Mouse (Mus musculus) spleen, adult 2 months (tissue): ENCODE results near the gene Gm16181. TPM values are rescaled to one million over a fixed set of nuclear protein-coding genes. Genes with fewer than 3 reads are reported as not detected.

Experiments used
- DNase-seq, 2 experiments: peaks; one replicate each; pipeline versions ENCODE4 v3.0.0 to v3.0.0-alpha.2; 2012 to 2021; ENCODE audit warnings: low spot score in 2 of 2, low read depth in 1 of 2
- H3K27ac ChIP-seq: fragments of 200-500 bp; 2 replicates; pipeline ENCODE4 v1.5.1; 2012; ENCODE audit warnings: low read length, inconsistent platforms; ENCODE audit not compliant: insufficient read depth
- H3K27me3 ChIP-seq: fragments of 200-500 bp; 2 replicates; pipeline ENCODE4 v1.6.1; 2012; ENCODE audit warnings: mild to moderate bottlenecking, moderate library complexity, low read length, inconsistent platforms; ENCODE audit not compliant: control insufficient read depth, insufficient read depth
- H3K36me3 ChIP-seq: fragments of 200-500 bp; 2 replicates; pipeline ENCODE4 v1.6.1; 2012; ENCODE audit warnings: mild to moderate bottlenecking, low read length, inconsistent platforms; ENCODE audit not compliant: control insufficient read depth, insufficient read depth
- H3K4me1 ChIP-seq: fragments of 200-500 bp; 2 replicates; pipeline ENCODE4 v1.6.1; 2011; ENCODE audit warnings: inconsistent platforms; ENCODE audit not compliant: control insufficient read depth, insufficient read depth, insufficient read length
- H3K4me3 ChIP-seq: fragments of 200-500 bp; 2 replicates; pipeline ENCODE4 v1.5.1; 2011; ENCODE audit warnings: mild to moderate bottlenecking, inconsistent platforms; ENCODE audit not compliant: insufficient read depth, insufficient read length; ENCODE audit errors: extremely low read depth
- CTCF ChIP-seq: fragments of 200-500 bp; IDR thresholded peaks from 2 replicates; pipeline ENCODE4 v1.5.1; 2011; ENCODE audit warnings: mild to moderate bottlenecking, inconsistent platforms; ENCODE audit not compliant: insufficient read depth, insufficient read length, insufficient replicate concordance; ENCODE audit errors: extremely low read depth
- POLR2A ChIP-seq: fragments of 200-500 bp; IDR thresholded peaks from 2 replicates; pipeline ENCODE4 v1.6.1; 2011; ENCODE audit warnings: low read depth, low read length, inconsistent platforms
- whole genome bisulfite sequencing: fragments of 180-500 bp; shearing (Covaris S2); methylation state at CpG from one replicate; pipeline ENCODE4 v1.1.7; 2018; 5-methylcytosine and 5-hydroxymethylcytosine counted together
- polyA plus RNA-seq: library from polyadenylated mRNA; depleted of rRNA; stranded (reverse); fragments of >200 nt; gene quantifications from 2 replicates; pipeline ENCODE4 v1.2.3, GENCODE M21; 2012

The Gm16181 gene
- polyA plus RNA-seq, 1 experiment = 0.34 TPM

GRCm38 (mm10) chr17:35258492-35259478 lies 38.2 kb downstream of the Gm16181 start:
- peak overlapping the region; percentile 98 for H3K27ac ChIP-seq
- TF ChIP-seq CTCF = peak; percentile 8; the same call in 1 of the 2 replicates
- peak; percentile 19; the same call in 1 of the 2 replicates for TF ChIP-seq POLR2A
- peak overlapping the region; percentile 18; the same call in 1 of the 2 replicates for H3K4me3 ChIP-seq
- peaks cover 16% of the 10 kb centered on the region; the same call in 1 of the 2 replicates for H3K4me1 ChIP-seq
- H3K27me3 ChIP-seq = no peaks in the 10 kb centered on the region
- peaks cover 6% of the 10 kb centered on the region for H3K36me3 ChIP-seq
- DNase-seq = peak; percentile 90 to 94
- 27% methylated on average over 14 of the region's 14 CpGs for WGBS

GRCm38 (mm10) chr17:35259621-35260020 lies 39.0 kb downstream of the Gm16181 start:
- no peak for DNase-seq
- 87% methylated on average over 4 of the region's 4 CpGs for WGBS
- TF ChIP-seq CTCF (no peak), POLR2A (no peak)
- Histone ChIP-seq H3K36me3 (peaks cover 9% of the 10 kb centered on the region), H3K27ac (peak overlapping the region; percentile 98), H3K27me3 (no peaks in the 10 kb centered on the region), H3K4me3 (no peak overlapping the region), H3K4me1 (peaks cover 16% of the 10 kb centered on the region; the same call in 1 of the 2 replicates)

GRCm38 (mm10) chr17:35261651-35262050 lies 41.0 kb downstream of the Gm16181 start:
- Histone ChIP-seq H3K4me1 (peaks cover 23% of the 10 kb centered on the region; the same call in 1 of the 2 replicates), H3K4me3 (no peak overlapping the region), H3K27me3 (no peaks in the 10 kb centered on the region), H3K36me3 (peaks cover 21% of the 10 kb centered on the region), H3K27ac (peak overlapping the region; percentile 97)
- WGBS = 94% methylated on average over 13 of the region's 13 CpGs
- no peak for TF ChIP-seq POLR2A
- TF ChIP-seq CTCF = no peak
- DNase-seq = no peak

GRCm38 (mm10) chr17:35262664-35263522 lies 42.3 kb downstream of the Gm16181 start, which contains the start of gene H2-D1:
TSS of gene H2-D1 (plus strand) at chr17:35262730.
- TF ChIP-seq CTCF (no peak), POLR2A (peak; percentile 99)
- Histone ChIP-seq H3K36me3 (peaks cover 28% of the 10 kb centered on the region), H3K27me3 (no peaks in the 10 kb centered on the region), H3K4me3 (peak within 1 kb of the TSS; percentile 67), H3K4me1 (peaks cover 23% of the 10 kb centered on the region; the same call in 1 of the 2 replicates), H3K27ac (peak within 1 kb of the TSS; percentile 97)
- under 1% methylated on average over 73 of the region's 73 CpGs for WGBS
- peak; percentile 97 to 100 for DNase-seq

GRCm38 (mm10) chr17:35263523-35263883 lies 42.9 kb downstream of the Gm16181 start:
- Histone ChIP-seq H3K4me3 (peak overlapping the region; percentile 67), H3K27me3 (no peaks in the 10 kb centered on the region), H3K4me1 (peaks cover 23% of the 10 kb centered on the region; the same call in 1 of the 2 replicates), H3K27ac (peak overlapping the region; percentile 97), H3K36me3 (peaks cover 28% of the 10 kb centered on the region)
- WGBS = under 1% methylated on average over 31 of the region's 31 CpGs
- no peak for DNase-seq
- TF ChIP-seq POLR2A = no peak
- TF ChIP-seq CTCF = no peak

- H3K27me3 ChIP-seq = no peaks in the 10 kb centered on the region
- WGBS = 76% methylated on average over 1 of the region's 1 CpGs
Measured at GRCm38 (mm10) chr17:35267399-35268086, 46.9 kb downstream of the Gm16181 start.

More at GRCm38 (mm10) chr17:35267399-35268086, 46.9 kb downstream of the Gm16181 start:
- peaks cover 7% of the 10 kb centered on the region; the same call in 1 of the 2 replicates for H3K4me1 ChIP-seq
- no peak overlapping the region for H3K27ac ChIP-seq
- DNase-seq = no peak
- peaks cover 28% of the 10 kb centered on the region for H3K36me3 ChIP-seq
- H3K4me3 ChIP-seq = no peak overlapping the region
- TF ChIP-seq CTCF (no peak), POLR2A (no peak)
